In genomic region chr1:155205822-155206660, GRCm38 (mm10) we compare ENCODE assay signal across 8 mouse cellular contexts. TPM values are rescaled to one million over a fixed set of nuclear protein-coding genes. Genes with fewer than 3 reads are reported as not detected.
DNase-seq lines count a peak whose midpoint lies in the region; ATAC-seq and TF ChIP-seq lines count a peak whose summit lies in the region.

No protein-coding gene starts in this region.

- no peaks in the 10 kb centered on the region for H3K79me2 ChIP-seq in heart, adult 2 months (replicated peaks; ENCODE audit: control insufficient read depth, insufficient read depth, low read length)

- H3K4me2 ChIP-seq in hindbrain, embryonic 11.5 days (replicated peaks; ENCODE audit: low read depth, low read length), result no peak overlapping the region
- H3K4me2 ChIP-seq in limb, embryonic 12.5 days, result no peak overlapping the region

- peaks cover 12% of the 10 kb centered on the region; the same call in 1 of the 2 replicates for H3K27me3 ChIP-seq in hindbrain, embryonic 10.5 days (ENCODE audit: insufficient read depth, poor library complexity, severe bottlenecking)
- no peaks in the 10 kb centered on the region for H3K27me3 ChIP-seq in hindbrain, embryonic 11.5 days (ENCODE audit: control insufficient read depth, insufficient read depth, low read length)
- H3K27me3 ChIP-seq in heart, adult 2 months (ENCODE audit: control insufficient read depth, insufficient read depth, low read length), result no peaks in the 10 kb centered on the region
- no peaks in the 10 kb centered on the region for H3K27me3 ChIP-seq in limb, embryonic 12.5 days

- peaks cover 64% of the 10 kb centered on the region for H3K36me3 ChIP-seq in hindbrain, embryonic 10.5 days
- H3K36me3 ChIP-seq in hindbrain, embryonic 11.5 days (ENCODE audit: control insufficient read depth, insufficient read depth, low read length), result no peaks in the 10 kb centered on the region
- no peaks in the 10 kb centered on the region for H3K36me3 ChIP-seq in heart, adult 2 months (ENCODE audit: control insufficient read depth, insufficient read depth, low read length)
- peaks cover 58% of the 10 kb centered on the region for H3K36me3 ChIP-seq in limb, embryonic 12.5 days

- WGBS in hindbrain, embryonic 10.5 days, result 82% methylated on average over 19 of the region's 19 CpGs
- WGBS in hindbrain, embryonic 11.5 days, result 78% methylated on average over 19 of the region's 19 CpGs
- 58% methylated on average over 19 of the region's 19 CpGs for WGBS in heart, adult 2 months
- WGBS in limb, embryonic 12.5 days, result 65% methylated on average over 19 of the region's 19 CpGs

- H3K27ac ChIP-seq in hindbrain, embryonic 10.5 days, result peak overlapping the region; percentile 50
- H3K27ac ChIP-seq in hindbrain, embryonic 11.5 days (ENCODE audit: low read depth, low read length), result no peak overlapping the region
- H3K27ac ChIP-seq in heart, adult 2 months, result peak overlapping the region; percentile 57
- H3K27ac ChIP-seq in limb, embryonic 12.5 days, result peak overlapping the region; percentile 64
- no peak overlapping the region for H3K27ac ChIP-seq in gastrocnemius, adult 2 months

- H3K9me3 ChIP-seq in hindbrain, embryonic 10.5 days, result no peaks in the 10 kb centered on the region
- no peaks in the 10 kb centered on the region for H3K9me3 ChIP-seq in hindbrain, embryonic 11.5 days (ENCODE audit: control insufficient read depth, low read length)
- H3K9me3 ChIP-seq in limb, embryonic 12.5 days, result no peaks in the 10 kb centered on the region

- H3K9ac ChIP-seq in hindbrain, embryonic 11.5 days (ENCODE audit: low read depth, low read length), result no peak overlapping the region
- H3K9ac ChIP-seq in heart, adult 2 months (ENCODE audit: low read depth, low read length), result 0 out of 2 replicates have a peak overlapping the region, but pooled peaks have one; percentile 7
- H3K9ac ChIP-seq in limb, embryonic 12.5 days (replicated peaks), result no peak overlapping the region

- no peak for TF ChIP-seq CTCF in brain, embryonic 14.5 days (IDR thresholded peaks at IDR 0.05; ENCODE audit: borderline replicate concordance, extremely low read depth, insufficient read depth, insufficient read length)
- peak; percentile 37 for TF ChIP-seq CTCF in heart, adult 2 months (IDR thresholded peaks at IDR 0.05)
- TF ChIP-seq CTCF in gastrocnemius, adult 2 months (IDR thresholded peaks at IDR 0.05), result no peak

- DNase-seq in hindbrain, embryonic 10.5 days (ENCODE audit: low spot score), result no peak
- DNase-seq in hindbrain, embryonic 11.5 days (ENCODE audit: low spot score), result no peak
- peak; percentile 83 for DNase-seq in brain, embryonic 14.5 days (ENCODE audit: low read depth)
- peak; percentile 33 to 55 for DNase-seq in heart, adult 2 months
- DNase-seq in gastrocnemius, adult 2 months, result no peak
- no peak for DNase-seq in thymus, adult 18-20 months
- DNase-seq in left cerebral cortex, postnatal 4 days, result no peak

- intact Hi-C loops in heart, adult 2 months (cut with DNase I), result no loop called here
- intact Hi-C loops in gastrocnemius, adult 2 months (cut with DNase I), result no loop called here
- intact Hi-C loops in left cerebral cortex, postnatal 4 days (cut with DNase I), result no loop called here

- TF ChIP-seq POLR2A in brain, embryonic 14.5 days (IDR thresholded peaks at IDR 0.05; ENCODE audit: borderline replicate concordance, extremely low read depth, insufficient read depth, insufficient read length, poor library complexity, severe bottlenecking), result no peak
- 0 out of 2 replicates have a peak, but pooled peaks have one; percentile 37 for TF ChIP-seq POLR2A in heart, adult 2 months (IDR thresholded peaks at IDR 0.05; ENCODE audit: insufficient read depth, low read depth, low read length)

- ATAC-seq in hindbrain, embryonic 11.5 days (ENCODE audit: low FRiP score), result no peak
- no peak for ATAC-seq in limb, embryonic 12.5 days (ENCODE audit: insufficient number of reproducible peaks, insufficient read depth, low FRiP score, low TSS enrichment, low read depth)

- TF ChIP-seq EP300 in heart, adult 2 months (IDR thresholded peaks at IDR 0.05; ENCODE audit: insufficient read depth, low read depth, low read length), result peak; percentile 79

- H3K4me1 ChIP-seq in hindbrain, embryonic 10.5 days (replicated peaks), result peaks cover 67% of the 10 kb centered on the region
- H3K4me1 ChIP-seq in hindbrain, embryonic 11.5 days (replicated peaks; ENCODE audit: control insufficient read depth, insufficient read depth, low read length), result 0 out of 2 replicates have a peak, but pooled peaks cover 6% of the 10 kb centered on the region
- peaks cover 3% of the 10 kb centered on the region; the same call in 1 of the 2 replicates for H3K4me1 ChIP-seq in heart, adult 2 months (ENCODE audit: control insufficient read depth, insufficient read depth, low read length)
- peaks cover 51% of the 10 kb centered on the region for H3K4me1 ChIP-seq in limb, embryonic 12.5 days (replicated peaks)

- no peak overlapping the region for H3K4me3 ChIP-seq in hindbrain, embryonic 10.5 days
- H3K4me3 ChIP-seq in hindbrain, embryonic 11.5 days (ENCODE audit: low read depth, low read length), result no peak overlapping the region
- H3K4me3 ChIP-seq in heart, adult 2 months, result no peak overlapping the region
- H3K4me3 ChIP-seq in limb, embryonic 12.5 days (replicated peaks), result no peak overlapping the region
- no peak overlapping the region for H3K4me3 ChIP-seq in gastrocnemius, adult 2 months

RNA-seq across cellular contexts. Expression of gene BC034090, which starts 38.2 kb away (rescaled TPM):
- polyA plus RNA-seq in hindbrain, embryonic 10.5 days (2016; fragmentation: Nextera tagmentation; extraction: Ambion mirVana), result 5.3 and 6.2 TPM in 2 replicates
- 1.7 and 2.5 TPM in 2 replicates for polyA plus RNA-seq in hindbrain, embryonic 11.5 days (2014; fragmentation: Nextera tagmentation; extraction: Ambion mirVana)
- polyA plus RNA-seq in brain, embryonic 14.5 days (2012; rRNA removed), result 10.4 and 13.3 TPM in 2 replicates
- 10 to 100 TPM; 37.2 to 37.5 TPM for total RNA-seq in heart, adult 2 months (2021)
- polyA plus RNA-seq in heart, adult 2 months (2012; rRNA removed), result 31.8 and 44.8 TPM in 2 replicates
- polyA plus RNA-seq in limb, embryonic 12.5 days (2016; fragmentation: Nextera tagmentation; extraction: Ambion mirVana), result 8.4 and 8.6 TPM in 2 replicates
- 1 to 10 TPM in 1 of 2 experiments, under 1 TPM in 1; 0.94 to 1.8 TPM for total RNA-seq in gastrocnemius, adult 2 months (2021)
- 1 to 10 TPM; 3.3 to 7.7 TPM for total RNA-seq in left cerebral cortex, postnatal 4 days (2021)

RNA-seq across cellular contexts. Expression of gene Stx6, which starts 47.5 kb away (rescaled TPM):
- polyA plus RNA-seq in hindbrain, embryonic 10.5 days (2016; fragmentation: Nextera tagmentation; extraction: Ambion mirVana), result 84.4 and 101 TPM in 2 replicates
- polyA plus RNA-seq in hindbrain, embryonic 11.5 days (2014; fragmentation: Nextera tagmentation; extraction: Ambion mirVana), result 99.6 and 101 TPM in 2 replicates
- 115 and 116 TPM in 2 replicates for polyA plus RNA-seq in brain, embryonic 14.5 days (2012; rRNA removed)
- 10 to 100 TPM; 22.2 to 23.0 TPM for total RNA-seq in heart, adult 2 months (2021)
- 18.0 and 19.0 TPM in 2 replicates for polyA plus RNA-seq in heart, adult 2 months (2012; rRNA removed)
- 112 and 113 TPM in 2 replicates for polyA plus RNA-seq in limb, embryonic 12.5 days (2016; fragmentation: Nextera tagmentation; extraction: Ambion mirVana)
- total RNA-seq in gastrocnemius, adult 2 months (2021), result 10 to 100 TPM; 10.5 to 12.8 TPM
- total RNA-seq in left cerebral cortex, postnatal 4 days (2021), result 100 to 1,000 TPM in 1 of 2 experiments, 10 to 100 TPM in 1; 99.3 to 102 TPM

RNA-seq across cellular contexts. Expression of gene Mr1, which starts 59.4 kb away (rescaled TPM):
- polyA plus RNA-seq in hindbrain, embryonic 10.5 days (2016; fragmentation: Nextera tagmentation; extraction: Ambion mirVana), result 0.55 and 1.1 TPM in 2 replicates
- polyA plus RNA-seq in hindbrain, embryonic 11.5 days (2014; fragmentation: Nextera tagmentation; extraction: Ambion mirVana), result 1.2 and 1.9 TPM in 2 replicates
- polyA plus RNA-seq in brain, embryonic 14.5 days (2012; rRNA removed), result 0.64 and 1.7 TPM in 2 replicates
- total RNA-seq in heart, adult 2 months (2021), result 1 to 10 TPM; 6.5 to 6.7 TPM
- polyA plus RNA-seq in heart, adult 2 months (2012; rRNA removed), result 6.1 and 11.9 TPM in 2 replicates
- 4.0 and 5.0 TPM in 2 replicates for polyA plus RNA-seq in limb, embryonic 12.5 days (2016; fragmentation: Nextera tagmentation; extraction: Ambion mirVana)
- total RNA-seq in gastrocnemius, adult 2 months (2021), result 10 to 100 TPM in 1 of 2 experiments, 1 to 10 TPM in 1; 10.0 to 11.1 TPM
- 1 to 10 TPM; 1.5 to 1.8 TPM for total RNA-seq in left cerebral cortex, postnatal 4 days (2021)

Comparison
In these comparisons a context has a peak if more than half of its experiments do, and no peak if none do; other contexts are left out.
1. H3K27ac ChIP-seq: peak in hindbrain, embryonic 10.5 days (single experiment), heart, adult 2 months (single experiment) and limb, embryonic 12.5 days (single experiment); none in hindbrain, embryonic 11.5 days (single experiment) and gastrocnemius, adult 2 months (single experiment).
2. DNase-seq: peak in brain, embryonic 14.5 days (single experiment) and heart, adult 2 months (2 of 2); none in hindbrain, embryonic 10.5 days (single experiment), hindbrain, embryonic 11.5 days (single experiment), gastrocnemius, adult 2 months (single experiment), thymus, adult 18-20 months (0 of 2) and left cerebral cortex, postnatal 4 days (single experiment).